Mouse (Mus musculus): ENCODE measurements around the gene Gm21981. TPM values are rescaled to one million over a fixed set of nuclear protein-coding genes. Genes with fewer than 3 reads are reported as not detected.
A peak's percentile ranks its signal among the peaks of the same experiment; 100 is the strongest.

Gm21981 gene
- under 1 TPM in 2 of 4 experiments, not detected in 2; 0.17 to 0.39 TPM for total RNA-seq (2022)

- DNase-seq (ENCODE audit: low spot score in 2 of 2), result no peak
These were observed at the start of gene Gm21981 for GRCm38 (mm10) chr17:47694442-47694502. TSS of gene Gm21981 (minus strand) at chr17:47694455.

DNA sequence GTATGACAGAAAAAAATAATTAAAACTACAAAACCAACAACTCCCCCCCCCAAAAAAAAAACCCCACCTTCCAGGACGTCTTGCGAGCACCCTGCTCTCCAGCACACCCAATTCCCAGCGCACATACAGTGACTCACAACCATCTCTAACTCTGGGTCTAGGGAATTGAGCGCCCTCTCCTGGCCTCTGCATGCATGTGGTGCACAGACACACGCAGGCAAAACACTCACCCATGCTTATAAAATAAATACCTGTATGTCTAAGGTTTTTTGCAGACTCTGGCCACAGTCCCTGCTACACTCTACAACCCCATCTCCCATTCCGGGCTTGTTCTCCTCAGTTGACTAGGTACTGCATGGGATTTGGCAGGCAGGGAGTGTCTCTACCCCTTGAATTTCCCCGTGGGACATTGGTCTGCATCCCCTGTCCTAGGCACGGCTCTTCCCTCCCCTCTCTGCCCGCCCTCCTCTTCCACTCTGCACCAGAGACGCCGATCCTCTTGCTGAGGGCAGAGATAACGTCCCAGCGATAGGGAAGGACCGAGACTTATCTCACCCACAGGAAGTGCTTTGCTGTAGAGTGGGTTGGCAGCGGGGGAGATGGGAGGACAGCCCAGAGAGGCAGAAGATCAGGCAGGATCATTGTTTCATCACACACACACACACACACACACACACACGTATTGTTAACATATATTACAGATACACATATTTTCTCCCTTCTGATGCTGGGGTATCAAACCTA lies 48.9 kb upstream of the Gm21981 start:
- DNase-seq (ENCODE audit: low spot score in 2 of 2), result no peak

DNA sequence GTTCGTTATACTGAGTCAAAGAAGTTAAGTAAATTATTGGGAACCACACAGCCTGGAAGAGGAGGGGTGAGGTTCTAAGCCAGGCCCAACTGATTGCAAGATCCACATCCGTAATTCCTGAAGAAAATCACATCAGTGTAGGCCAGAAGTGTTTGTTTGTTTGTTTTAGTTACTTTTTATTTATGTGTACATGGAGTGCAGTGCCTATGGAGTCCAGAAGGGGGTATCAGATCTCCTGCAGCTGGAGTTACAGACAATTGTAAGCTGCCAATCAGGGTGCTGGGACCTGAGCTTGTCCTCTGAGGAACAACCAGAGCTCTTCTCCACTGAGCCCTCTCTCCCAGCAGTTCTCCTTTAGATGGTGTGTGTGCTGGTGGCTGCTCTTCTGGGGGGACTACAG lies 45.9 kb upstream of the Gm21981 start:
- DNase-seq (ENCODE audit: low spot score in 2 of 2), result no peak

DNA sequence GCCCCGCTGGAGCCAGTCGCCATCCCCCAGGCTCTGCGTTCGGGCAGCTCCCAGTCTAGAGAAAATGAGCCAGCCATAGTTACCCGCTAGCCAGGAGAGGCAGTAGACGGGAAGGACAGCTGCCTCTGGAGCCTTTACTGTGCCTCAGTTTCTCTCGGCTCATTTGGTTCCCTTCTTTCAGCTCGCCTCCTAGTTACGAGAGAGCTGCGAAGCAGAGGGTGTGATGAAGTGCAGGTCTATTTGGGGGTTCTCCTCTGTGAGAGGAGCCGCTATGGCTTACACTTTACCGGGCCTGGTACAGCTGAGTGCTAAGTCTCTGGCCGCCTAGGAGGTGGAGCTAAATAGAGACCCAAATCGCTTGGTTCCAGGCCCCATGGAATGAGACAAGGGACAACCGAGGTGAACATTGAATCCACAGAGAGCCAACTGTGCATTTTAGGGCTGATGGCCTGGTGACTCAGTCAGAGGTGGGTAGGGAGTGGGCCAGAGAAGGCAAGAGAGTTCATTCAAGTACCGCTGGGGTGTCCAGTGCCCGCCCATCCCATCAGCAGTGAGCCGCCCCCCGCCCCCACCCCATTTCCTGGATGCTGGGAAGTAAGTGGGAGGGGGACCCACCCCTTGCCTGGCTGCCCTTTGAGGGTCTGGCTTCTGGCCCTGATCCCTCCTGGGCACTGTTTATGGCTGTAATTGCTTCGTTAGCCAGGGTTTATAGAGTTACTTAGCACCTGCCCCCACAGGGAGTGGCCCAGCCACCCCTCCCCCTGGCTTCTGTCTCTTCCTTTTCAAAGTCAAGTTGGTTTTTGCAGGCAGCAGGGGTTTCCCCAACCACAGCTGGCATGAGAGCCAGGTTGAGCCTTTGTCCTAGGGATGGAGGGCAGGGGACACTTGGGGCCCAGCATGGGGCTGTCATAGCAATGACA lies 44.9 kb upstream of the Gm21981 start:
- DNase-seq (ENCODE audit: low spot score in 2 of 2), result peak; percentile 38 to 45

DNA sequence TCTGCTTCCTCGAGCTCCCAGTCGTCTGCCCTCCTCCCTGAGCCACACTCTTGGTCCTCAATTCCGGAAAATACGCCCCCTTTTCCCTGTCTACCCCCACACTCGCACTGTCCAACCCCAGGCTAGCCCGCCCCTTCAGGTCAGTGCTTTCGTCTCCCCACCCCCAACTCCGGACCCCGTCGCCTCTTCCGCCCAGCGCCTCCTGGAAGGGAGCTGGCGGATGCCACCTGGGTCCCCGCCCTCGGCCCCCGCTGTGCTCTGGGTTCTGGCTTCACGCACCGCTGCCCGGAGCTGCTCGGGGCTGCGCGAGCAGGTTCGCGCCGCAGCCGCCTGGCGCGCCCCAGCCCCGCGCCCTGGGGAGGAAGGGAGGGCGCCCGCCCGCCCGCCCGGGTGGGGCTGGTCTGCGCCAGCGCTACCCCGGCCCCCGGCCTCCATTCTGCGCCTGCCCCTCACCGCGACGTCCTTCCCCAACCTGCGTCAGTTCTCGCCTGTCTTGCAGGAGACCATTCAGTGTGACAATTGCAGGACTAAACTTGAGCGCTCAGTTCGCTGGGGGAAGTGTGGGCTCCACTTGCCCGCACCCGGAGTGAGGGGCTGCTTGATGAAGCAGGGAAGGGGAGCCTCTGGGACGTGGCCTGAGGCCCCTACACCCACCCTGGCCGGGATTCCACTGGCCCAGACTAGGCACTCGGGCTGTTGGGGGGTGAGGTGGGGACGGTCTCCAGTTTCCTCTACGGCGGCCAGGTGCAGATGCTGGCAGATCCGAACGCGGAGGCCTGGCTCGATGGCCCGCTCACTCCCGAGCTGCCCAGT lies 44.0 kb upstream of the Gm21981 start:
- peak; percentile 65 to 76 for DNase-seq (ENCODE audit: low spot score in 2 of 2)

GRCm38 (mm10) chr17:47737271-47738065 lies 43.2 kb upstream of the Gm21981 start:
- peak; percentile 92 to 95 for DNase-seq (ENCODE audit: low spot score in 2 of 2)

DNA sequence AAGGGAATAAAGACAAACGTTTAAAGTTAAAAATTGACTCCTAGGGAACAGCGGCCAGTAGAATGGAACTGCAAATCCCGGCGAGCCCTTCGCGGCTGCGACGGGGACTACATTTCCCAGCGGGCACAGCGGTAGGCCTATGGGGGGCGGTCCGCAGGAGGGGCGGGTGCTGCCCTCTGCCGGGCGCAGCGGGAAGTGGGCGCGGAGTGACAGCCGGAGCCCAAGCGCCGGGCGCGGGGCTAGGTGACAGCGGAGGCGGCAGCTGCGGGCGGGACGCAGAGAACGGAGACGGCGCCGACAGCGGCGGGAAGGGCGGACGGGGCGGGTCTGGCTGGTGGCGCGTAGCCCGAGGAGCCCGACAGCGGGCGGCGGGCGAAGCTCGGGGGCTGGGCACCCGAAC lies 42.6 kb upstream of the Gm21981 start, which contains the start of gene Tfeb:
Gene Tfeb (plus strand): TSS at position 175 of the 400 bp plus-strand sequence.
- peak; percentile 96 for DNase-seq (ENCODE audit: low spot score in 2 of 2)

DNA sequence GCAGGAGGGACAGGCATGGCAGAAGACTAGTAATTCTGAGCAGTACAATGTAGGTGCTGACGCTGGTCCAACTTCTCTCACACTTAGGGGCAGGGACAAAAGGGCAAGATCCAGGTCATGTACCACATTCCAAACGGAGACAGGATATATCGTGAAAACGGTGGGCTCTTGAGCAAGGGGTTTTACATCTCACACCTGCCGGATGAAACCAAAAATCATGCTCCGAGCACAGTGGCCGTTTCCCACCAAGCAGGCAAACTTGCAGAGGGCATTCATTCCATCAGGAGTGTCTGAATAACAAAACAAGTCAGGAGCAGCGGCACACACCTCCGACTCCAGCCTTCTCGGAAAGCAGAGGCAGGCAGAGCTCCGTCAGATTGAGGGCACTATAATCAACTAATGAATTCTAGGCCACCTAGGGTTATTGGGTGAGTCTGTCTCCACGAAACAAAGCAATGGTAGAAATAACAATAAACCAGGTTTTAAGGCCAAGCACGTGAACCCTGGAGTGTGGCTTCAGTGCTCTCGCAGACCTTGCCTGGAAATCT lies 41.4 kb upstream of the Gm21981 start:
- DNase-seq (ENCODE audit: low spot score in 2 of 2), result no peak

- DNase-seq (ENCODE audit: low spot score in 2 of 2), result no peak
These were observed 36.6 kb upstream of the Gm21981 start for GRCm38 (mm10) chr17:47730633-47731575.

DNA sequence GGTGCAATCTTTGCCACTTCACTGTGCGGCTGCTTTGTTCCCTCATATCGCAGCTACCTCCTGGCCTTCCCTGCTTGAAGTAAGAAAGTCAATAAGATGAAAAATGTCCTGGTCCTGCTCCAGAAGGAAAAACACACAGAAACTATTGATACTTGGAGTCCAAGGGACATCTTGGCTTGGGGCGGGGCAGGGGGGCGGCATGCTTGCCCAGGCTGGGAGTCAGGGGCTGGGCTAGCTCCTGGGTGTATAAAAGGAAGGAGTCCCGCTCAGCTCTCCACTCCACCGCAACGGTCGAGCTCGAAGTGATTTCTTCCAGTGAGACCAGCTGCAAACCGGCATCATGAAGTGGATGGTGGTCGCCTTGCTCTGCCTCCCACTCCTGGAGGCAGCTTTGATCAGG lies 32.3 kb upstream of the Gm21981 start, which contains the start of gene Pgc:
Gene Pgc (plus strand): TSS at position 277 of the 400 bp plus-strand sequence.
- no peak for DNase-seq (ENCODE audit: low spot score in 2 of 2)

DNA sequence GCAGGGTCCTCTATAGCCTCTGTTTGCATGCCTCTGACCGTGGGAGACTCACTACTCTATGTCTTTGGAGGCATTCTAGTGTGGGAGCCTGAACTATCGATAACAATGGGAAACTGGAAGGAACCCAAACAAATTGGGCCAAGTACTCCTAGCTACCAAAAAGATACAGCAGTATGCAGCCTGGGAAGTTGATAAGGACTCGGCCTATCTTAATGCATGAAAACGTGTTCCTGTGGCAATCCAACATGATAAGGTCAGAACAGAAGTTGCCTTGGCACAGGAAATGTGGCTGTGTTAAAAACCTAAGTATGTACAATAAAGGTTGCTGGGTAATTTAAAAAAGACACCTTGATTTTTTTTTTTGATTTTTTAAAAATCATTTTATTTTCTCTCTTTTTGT lies 26.9 kb upstream of the Gm21981 start:
- DNase-seq (ENCODE audit: low spot score in 2 of 2), result no peak

GRCm38 (mm10) chr17:47715037-47715436 lies 20.8 kb upstream of the Gm21981 start:
- no peak for DNase-seq (ENCODE audit: low spot score in 2 of 2)

GRCm38 (mm10) chr17:47712889-47713571 lies 18.8 kb upstream of the Gm21981 start:
- DNase-seq (ENCODE audit: low spot score in 2 of 2), result no peak

DNA sequence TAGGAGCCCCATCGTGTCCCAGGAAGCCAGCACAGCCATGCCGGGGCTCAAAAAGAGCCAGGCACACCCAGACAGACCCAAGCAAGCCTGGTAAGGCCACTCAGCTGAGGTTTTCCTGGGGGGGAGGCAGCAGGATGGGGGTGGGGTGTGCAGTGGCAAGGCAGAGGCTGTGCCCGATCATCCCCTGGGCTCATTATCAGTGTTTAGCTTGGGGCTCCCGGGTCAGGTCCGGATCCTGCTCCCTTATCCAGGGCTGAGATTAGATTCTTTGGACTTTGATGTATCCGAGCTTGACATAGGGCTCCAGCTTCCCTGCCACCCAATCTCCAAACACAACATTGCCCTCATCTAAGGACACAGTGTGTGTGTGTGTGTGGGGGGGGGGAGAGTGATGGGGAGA lies 17.6 kb upstream of the Gm21981 start:
- no peak for DNase-seq (ENCODE audit: low spot score in 2 of 2)

DNA sequence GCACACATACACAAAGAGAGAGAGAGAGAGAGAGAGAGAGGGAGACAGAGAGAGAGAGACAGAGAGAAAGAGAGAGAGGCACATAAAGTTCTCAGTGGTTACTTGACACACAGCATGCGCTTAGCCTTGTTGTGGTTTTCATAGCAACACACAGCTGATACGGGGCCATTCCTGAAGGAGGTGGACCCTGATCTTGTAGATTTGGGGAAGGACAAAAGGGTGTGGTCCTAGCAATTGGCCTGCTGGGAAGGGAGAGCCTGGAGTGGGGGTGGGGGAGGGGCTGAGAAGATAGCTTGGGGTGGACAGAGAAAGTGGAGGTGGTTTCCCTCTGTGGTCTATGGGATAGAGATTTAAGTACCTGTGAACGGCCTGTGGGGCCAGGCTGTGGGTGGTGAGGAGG lies 15.8 kb upstream of the Gm21981 start:
- no peak for DNase-seq (ENCODE audit: low spot score in 2 of 2)

- no peak for DNase-seq (ENCODE audit: low spot score in 2 of 2)
These were observed 14.7 kb upstream of the Gm21981 start for GRCm38 (mm10) chr17:47708972-47709371.

DNA sequence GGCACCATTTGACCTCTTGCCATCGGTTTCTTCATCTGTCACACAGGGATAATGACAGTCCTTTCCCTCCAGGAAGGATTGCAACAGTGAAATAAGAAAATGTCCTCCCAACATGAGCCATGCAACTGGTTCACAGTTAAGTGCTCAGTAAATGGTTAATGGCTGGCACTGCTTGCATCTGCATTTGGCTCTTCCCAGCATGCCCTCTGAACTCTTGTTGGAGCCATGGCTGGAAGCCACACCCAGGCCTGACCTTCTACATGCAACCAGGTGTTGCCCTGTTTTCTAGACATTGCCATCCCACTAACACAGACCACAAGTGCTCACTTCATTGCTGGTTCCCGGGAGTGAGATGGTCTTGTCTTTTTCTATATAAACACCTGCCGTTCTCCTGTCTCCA lies 13.7 kb upstream of the Gm21981 start:
- no peak for DNase-seq (ENCODE audit: low spot score in 2 of 2)

DNA sequence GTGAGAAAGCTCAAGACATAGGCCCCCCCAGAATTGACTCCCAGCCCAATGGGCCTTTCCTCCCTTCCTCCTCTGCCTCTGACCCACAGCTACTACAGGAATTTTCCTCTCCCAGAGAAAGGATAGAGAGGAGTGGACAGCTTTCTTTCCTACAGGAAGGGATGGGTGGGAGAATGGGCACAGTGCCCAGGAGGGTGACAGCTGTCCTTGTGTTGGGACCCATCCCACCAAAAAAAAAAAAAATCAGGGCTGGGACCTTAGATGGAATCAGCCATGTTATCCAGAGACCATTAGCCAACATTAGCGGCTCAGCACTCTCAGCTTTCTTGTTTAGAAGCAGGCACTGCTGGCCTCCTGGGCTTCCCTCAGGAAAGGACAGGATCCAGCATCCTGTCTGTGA lies 11.9 kb upstream of the Gm21981 start:
- DNase-seq (ENCODE audit: low spot score in 2 of 2), result no peak

DNA sequence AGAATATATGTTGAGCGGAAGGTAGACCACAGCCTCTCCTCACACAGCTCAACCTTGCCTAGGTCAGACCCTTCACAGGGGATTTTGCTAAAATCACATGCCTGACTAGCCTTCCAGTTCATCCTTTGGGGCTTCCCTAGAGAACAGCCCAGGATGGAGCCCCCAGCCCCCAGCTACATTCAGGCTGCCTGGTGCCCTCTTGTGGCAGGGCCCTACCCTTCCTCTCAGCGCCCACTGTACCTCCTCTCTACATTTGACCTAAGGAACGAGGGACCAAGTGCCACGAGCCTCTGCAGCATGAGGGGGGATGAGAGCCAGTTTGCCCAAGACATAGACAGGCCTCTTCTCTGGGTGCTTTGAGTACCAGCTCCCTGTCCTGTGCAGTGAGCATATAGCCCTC lies 10.4 kb upstream of the Gm21981 start:
- DNase-seq (ENCODE audit: low spot score in 2 of 2), result no peak

All from gastrocnemius, adult 8-10 months (tissue).